Mouse (Mus musculus) layer of hippocampus, postnatal 14 days (tissue): ENCODE results near the gene B830017H08Rik. TPM values are rescaled to one million over a fixed set of nuclear protein-coding genes. Genes with fewer than 3 reads are reported as not detected.

Experiments used
- DNase-seq, 2 experiments: peaks; one replicate each; pipeline ENCODE4 v3.0.0; 2021 to 2022; ENCODE audit warnings: low spot score in 2 of 2, mixed read lengths in 1 of 2
- total RNA-seq, 2 experiments: library from RNA; stranded (reverse); gene quantifications; 2 replicates each; pipeline ENCODE4 v1.2.3; 2021

B830017H08Rik gene
- total RNA-seq, 2 experiments from 2014 or later, result 5.8 to 6.3 TPM

GRCm38 (mm10) chr16:17843701-17844365, 10.9 kb downstream of the B830017H08Rik start:
- no peak for DNase-seq

DNA sequence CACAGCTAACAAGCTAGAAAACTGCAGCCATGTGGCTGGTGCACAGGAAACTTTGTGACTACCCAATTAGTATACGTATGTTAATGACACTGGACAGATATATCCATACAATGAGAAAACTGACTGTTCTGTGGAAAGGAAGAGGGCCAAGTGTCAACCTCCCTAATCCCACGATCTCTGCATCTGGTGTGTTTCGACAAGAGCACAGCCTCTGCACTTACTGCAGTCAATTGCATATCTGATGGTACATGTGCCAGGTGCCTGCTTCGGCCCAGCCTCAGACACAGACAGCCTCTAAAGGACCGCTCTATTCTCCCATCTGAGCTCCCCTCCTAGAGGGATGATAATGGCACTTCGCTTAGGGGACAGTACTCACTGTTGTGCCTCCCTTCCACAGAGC, 15.5 kb downstream of the B830017H08Rik start:
- no peak for DNase-seq

- DNase-seq, result peak in 1 of 2 experiments; percentile 83
Observed at GRCm38 (mm10) chr16:17848928-17849327, 16.0 kb downstream of the B830017H08Rik start.

DNA sequence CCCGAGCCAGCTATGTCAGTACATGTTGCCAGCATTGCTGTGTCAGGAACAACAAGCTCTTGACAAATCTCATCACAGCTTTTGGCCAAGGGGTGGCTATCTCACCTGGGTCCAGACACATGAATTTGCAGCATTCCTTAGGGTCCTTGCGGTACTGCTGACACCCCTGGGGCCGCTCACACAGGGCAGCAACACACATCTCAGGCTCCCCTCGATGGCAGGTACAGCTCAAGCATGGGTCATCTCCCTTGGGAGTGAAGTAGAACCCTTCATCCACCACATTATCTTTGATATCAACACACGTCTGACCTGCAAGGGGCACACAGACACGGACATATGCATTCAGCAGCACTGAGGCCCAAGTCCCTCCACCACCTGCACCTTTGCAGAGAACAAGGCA, 16.6 kb downstream of the B830017H08Rik start:
- DNase-seq, result no peak

DNA sequence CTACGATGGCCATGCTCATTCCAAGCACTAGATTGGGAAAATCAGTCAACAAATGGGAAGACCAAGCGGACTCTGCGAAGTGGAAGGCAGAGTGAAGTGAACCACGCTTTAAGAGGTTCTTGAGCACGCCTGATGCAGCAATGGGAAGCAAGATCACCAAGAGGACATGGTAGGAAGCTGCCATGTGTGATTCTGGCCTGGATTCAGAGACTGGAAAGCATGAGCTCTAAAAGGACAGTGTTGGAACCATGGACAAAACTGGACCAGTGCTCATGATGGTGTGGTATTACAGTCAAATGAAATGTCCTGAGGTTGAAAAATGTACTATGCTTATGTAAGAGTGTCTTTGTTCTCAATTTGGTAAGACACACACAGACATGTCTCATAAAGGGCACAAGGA, 18.4 kb downstream of the B830017H08Rik start:
- no peak for DNase-seq

GRCm38 (mm10) chr16:17851860-17852259, 18.9 kb downstream of the B830017H08Rik start:
- peak in 1 of 2 experiments; percentile 55 for DNase-seq

DNA sequence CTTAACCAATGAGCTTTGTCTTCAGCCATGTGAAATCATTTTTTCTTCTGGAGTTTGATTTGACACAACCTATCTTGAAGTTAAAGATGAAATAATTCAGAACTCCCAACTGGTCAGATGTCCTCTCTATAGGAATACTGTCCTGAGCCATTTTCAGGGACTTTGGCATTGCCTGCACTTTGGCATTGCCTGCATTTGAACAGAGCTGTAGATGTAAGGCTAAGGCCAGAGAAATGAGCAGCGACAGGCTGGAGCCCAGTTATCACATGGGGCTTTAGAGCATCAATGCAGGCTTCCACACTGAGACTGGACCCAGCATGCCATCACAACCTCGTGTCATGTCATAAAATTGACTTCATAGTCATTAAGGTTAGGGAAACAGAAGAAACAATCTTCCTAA, 20.3 kb downstream of the B830017H08Rik start:
- no peak for DNase-seq

GRCm38 (mm10) chr16:17857157-17857556, 24.2 kb downstream of the B830017H08Rik start:
- DNase-seq, result no peak

GRCm38 (mm10) chr16:17858592-17858991, 25.7 kb downstream of the B830017H08Rik start:
- no peak for DNase-seq

GRCm38 (mm10) chr16:17865293-17865692, 32.4 kb downstream of the B830017H08Rik start:
- DNase-seq, result no peak

GRCm38 (mm10) chr16:17865770-17866169, 32.8 kb downstream of the B830017H08Rik start:
- no peak for DNase-seq

DNA sequence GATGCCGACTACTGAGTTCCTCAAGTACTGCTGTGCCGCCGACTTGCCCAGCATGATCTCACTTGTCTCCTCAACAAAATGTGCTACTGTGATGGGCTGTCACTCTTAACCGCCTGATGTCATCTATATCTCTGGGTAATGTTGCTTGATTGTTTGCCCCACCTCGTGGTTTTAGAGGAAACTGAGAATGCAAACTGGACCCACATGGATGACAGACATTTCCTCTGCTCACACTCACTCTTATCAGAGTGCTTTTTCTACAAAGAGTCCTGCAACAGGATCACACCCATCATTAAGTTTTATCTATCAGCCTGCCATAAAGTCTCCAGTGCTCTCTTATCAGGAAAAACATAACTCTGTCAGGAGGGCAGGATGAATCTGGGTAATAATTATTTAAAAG, 38.3 kb downstream of the B830017H08Rik start:
- DNase-seq, result no peak

- no peak for DNase-seq
Observed at GRCm38 (mm10) chr16:17872995-17873394, 40.1 kb downstream of the B830017H08Rik start.

GRCm38 (mm10) chr16:17875174-17875573, 42.3 kb downstream of the B830017H08Rik start:
- DNase-seq, result no peak

- DNase-seq, result no peak
Observed at GRCm38 (mm10) chr16:17876096-17876495, 43.2 kb downstream of the B830017H08Rik start.

DNA sequence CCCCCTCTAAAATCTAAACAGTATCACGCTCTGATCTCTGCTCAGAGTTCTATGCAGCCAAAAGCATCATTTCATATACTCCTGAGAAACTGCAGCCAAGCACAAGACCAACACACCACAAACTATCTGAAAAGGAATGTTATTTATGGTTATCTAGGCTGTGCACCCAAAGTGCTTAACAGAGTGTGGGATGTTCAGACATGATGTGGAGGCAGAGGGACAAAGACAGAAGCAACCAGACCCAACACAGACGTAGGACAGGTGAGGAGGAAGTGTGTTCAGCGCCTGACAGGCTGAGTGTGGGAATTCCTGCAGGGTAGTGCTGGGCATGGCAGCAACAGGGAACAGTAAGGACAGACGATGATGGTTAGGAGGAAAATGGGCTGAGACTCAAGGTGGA, 46.6 kb downstream of the B830017H08Rik start:
- DNase-seq, result no peak

DNA sequence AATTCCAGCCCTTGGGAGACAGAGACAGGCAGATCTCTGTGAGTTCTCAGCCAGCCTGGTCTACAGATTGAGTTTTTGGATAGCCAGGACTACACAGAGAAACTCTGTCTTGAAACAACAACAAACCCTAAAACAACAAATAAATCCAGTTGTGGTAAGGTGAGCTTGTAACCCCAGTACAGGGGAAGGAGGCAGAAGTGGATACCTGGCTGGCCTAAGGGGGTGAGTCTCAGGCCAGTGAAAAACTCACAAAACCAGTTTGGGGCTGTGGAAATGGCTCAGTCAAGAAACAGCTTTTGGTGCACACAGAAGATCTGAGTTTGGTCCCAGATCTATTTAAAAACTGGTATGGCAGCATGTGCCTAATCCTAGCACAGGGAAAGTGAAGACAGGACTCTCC, 49.3 kb downstream of the B830017H08Rik start:
- DNase-seq, result no peak

GRCm38 (mm10) chr16:17884116-17884515, 51.2 kb downstream of the B830017H08Rik start:
- DNase-seq, result no peak

Other genes with a start within 250 kb of the B830017H08Rik start
- 10 to 100 TPM; 86.2 to 94.9 TPM for gene Slc7a4, start 249.9 kb upstream of the B830017H08Rik start, total RNA-seq
- gene Smpd4, start 213.8 kb upstream of the B830017H08Rik start, total RNA-seq, result 10 to 100 TPM; 37.9 to 42.2 TPM
- 10 to 100 TPM; 39.9 to 48.2 TPM for gene Ccdc74a, start 186.7 kb upstream of the B830017H08Rik start, total RNA-seq
- gene Med15, start 100.2 kb upstream of the B830017H08Rik start, total RNA-seq, result 10 to 100 TPM; 65.4 to 80.2 TPM
- 100 to 1,000 TPM in 1 of 2 experiments, 10 to 100 TPM in 1; 91.8 to 108 TPM for gene Klhl22, start 73.5 kb upstream of the B830017H08Rik start, total RNA-seq
- 1 to 10 TPM; 3.9 TPM for gene Scarf2, start 35.8 kb upstream of the B830017H08Rik start, total RNA-seq
- gene Car15, start 5.2 kb downstream of the B830017H08Rik start, total RNA-seq, result 10 to 100 TPM; 12.9 to 13.8 TPM
- gene Gm20518, start 58.5 kb downstream of the B830017H08Rik start, total RNA-seq, result 1 to 10 TPM; 1.9 to 2.4 TPM
- not detected for gene Tssk1, start 61.1 kb downstream of the B830017H08Rik start, total RNA-seq
- gene Dgcr2, start 65.4 kb downstream of the B830017H08Rik start, total RNA-seq, result 100 to 1,000 TPM; 105 to 111 TPM
- not detected for gene Tssk2, start 65.5 kb downstream of the B830017H08Rik start, total RNA-seq
- 10 to 100 TPM; 27.8 to 32.2 TPM for gene Ess2, start 78.2 kb downstream of the B830017H08Rik start, total RNA-seq
- gene Gsc2, start 81.9 kb downstream of the B830017H08Rik start, total RNA-seq, result not detected
- gene Slc25a1, start 95.1 kb downstream of the B830017H08Rik start, total RNA-seq, result 10 to 100 TPM; 60.4 to 61.2 TPM
- under 1 TPM in 1 of 2 experiments, not detected in 1; 0.99 TPM for gene Vpreb2, start 147.3 kb downstream of the B830017H08Rik start, total RNA-seq
- 10 to 100 TPM; 85.1 to 86.3 TPM for gene Dgcr6, start 219.7 kb downstream of the B830017H08Rik start, total RNA-seq